Mouse (Mus musculus) ES-Bruce4 (cell line): ENCODE data around the gene Eef1akmt1. TPM values are rescaled to one million over a fixed set of nuclear protein-coding genes. Genes with fewer than 3 reads are reported as not detected.

ENCODE experiments used
- H3K27ac ChIP-seq: 2 replicates; pipeline ENCODE4 v1.5.1; 2012; ENCODE audit warnings: low read length, inconsistent platforms; ENCODE audit not compliant: insufficient read depth
- H3K27me3 ChIP-seq: 2 replicates; pipeline ENCODE4 v1.6.1; 2012; ENCODE audit warnings: mild to moderate bottlenecking, low read length, inconsistent platforms; ENCODE audit not compliant: control insufficient read depth, poor library complexity, insufficient read depth, severe bottlenecking
- H3K36me3 ChIP-seq: 2 replicates; pipeline ENCODE4 v1.6.1; 2012; ENCODE audit warnings: inconsistent platforms, mild to moderate bottlenecking, low read length, moderate library complexity; ENCODE audit not compliant: control insufficient read depth, poor library complexity, insufficient read depth, severe bottlenecking
- H3K4me1 ChIP-seq: one replicate; pipeline ENCODE4 v1.8.1; 2011; ENCODE audit warnings: low read length; ENCODE audit not compliant: control insufficient read depth, insufficient read depth
- H3K4me3 ChIP-seq: 2 replicates; pipeline ENCODE4 v1.5.1; 2011; ENCODE audit warnings: low read depth, mild to moderate bottlenecking, low read length
- H3K9ac ChIP-seq: 2 replicates; pipeline ENCODE4 v1.6.1; 2012; ENCODE audit warnings: low read depth, mild to moderate bottlenecking, inconsistent platforms; ENCODE audit not compliant: poor library complexity, severe bottlenecking
- H3K9me3 ChIP-seq: replicated peaks from 2 replicates; pipeline ENCODE4 v1.6.1; 2012; ENCODE audit warnings: mild to moderate bottlenecking, low read length, inconsistent platforms; ENCODE audit not compliant: control insufficient read depth, poor library complexity, insufficient read depth, severe bottlenecking
- CTCF ChIP-seq: IDR thresholded peaks from one replicate; pipeline ENCODE4 v1.8.1; 2011; ENCODE audit warnings: low read depth, low read length
- EP300 ChIP-seq: IDR thresholded peaks from 2 replicates; pipeline ENCODE4 v1.6.1; 2011; ENCODE audit warnings: low read depth, low read length; ENCODE audit not compliant: insufficient read depth
- POLR2A ChIP-seq: IDR thresholded peaks from one replicate; pipeline ENCODE4 v1.8.1; 2011; ENCODE audit warnings: low read length; ENCODE audit not compliant: insufficient read depth
- polyA plus RNA-seq: library from polyadenylated mRNA; stranded (reverse); fragments of >200 nt; gene quantifications from 2 replicates; pipeline ENCODE4 v1.2.4, GENCODE M21; 2011; ENCODE audit warnings: low read depth; ENCODE audit not compliant: missing spikeins, insufficient read depth, insufficient read length

Gene Eef1akmt1
- polyA plus RNA-seq, 1 experiment: 26.4 TPM

DNA sequence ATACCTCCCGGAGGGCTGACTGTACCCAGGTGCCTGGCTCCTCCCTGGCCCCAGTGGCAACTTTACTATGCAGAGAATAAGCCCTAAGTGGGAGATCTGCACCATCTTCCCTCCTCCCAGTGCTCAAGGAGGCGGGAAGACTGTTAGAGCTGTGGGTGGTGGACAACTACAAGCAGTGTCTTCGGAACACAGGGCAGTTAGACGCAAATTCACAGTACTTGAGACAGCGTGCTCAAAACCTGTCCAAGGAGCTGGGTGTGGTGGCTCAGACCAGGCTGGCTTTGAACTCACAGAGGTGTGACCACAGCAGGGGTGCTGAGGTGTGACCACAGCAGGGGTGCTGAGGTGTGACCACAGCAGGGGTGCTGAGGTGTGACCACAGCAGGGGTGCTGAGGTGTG lies 17.0 kb downstream of the Eef1akmt1 start:
- Histone ChIP-seq H3K9ac (no peak overlapping the region), H3K27me3 (no peaks in the 10 kb centered on the region), H3K36me3 (no peaks in the 10 kb centered on the region), H3K4me1 (peaks cover 3% of the 10 kb centered on the region), H3K27ac (no peak overlapping the region), H3K9me3 (no peaks in the 10 kb centered on the region), H3K4me3 (no peak overlapping the region)
- TF ChIP-seq POLR2A: no peak

DNA sequence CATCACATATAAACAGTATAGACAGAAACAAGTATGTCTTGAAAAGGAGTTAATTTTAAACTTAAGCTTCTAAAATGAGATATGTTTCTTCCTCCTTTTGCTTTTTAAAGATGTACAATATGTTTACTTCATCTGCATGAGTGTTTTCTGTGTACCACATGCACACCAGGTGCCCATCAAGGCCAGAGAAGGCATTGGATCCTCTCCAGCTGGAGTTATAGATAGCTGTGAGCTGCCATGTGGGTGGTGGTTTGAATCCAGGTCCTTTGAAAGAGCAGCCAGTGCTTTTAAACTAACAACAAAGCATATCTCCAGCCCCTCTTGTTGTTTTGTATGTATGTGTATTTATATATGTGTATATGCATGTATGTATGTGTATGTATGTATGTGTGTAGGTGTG lies 18.5 kb downstream of the Eef1akmt1 start:
- Histone ChIP-seq H3K4me1 (peaks cover 3% of the 10 kb centered on the region), H3K27me3 (no peaks in the 10 kb centered on the region), H3K9me3 (no peaks in the 10 kb centered on the region), H3K36me3 (no peaks in the 10 kb centered on the region), H3K9ac (no peak overlapping the region), H3K27ac (no peak overlapping the region), H3K4me3 (no peak overlapping the region)
- TF ChIP-seq CTCF (no peak), POLR2A (no peak), EP300 (no peak)

DNA sequence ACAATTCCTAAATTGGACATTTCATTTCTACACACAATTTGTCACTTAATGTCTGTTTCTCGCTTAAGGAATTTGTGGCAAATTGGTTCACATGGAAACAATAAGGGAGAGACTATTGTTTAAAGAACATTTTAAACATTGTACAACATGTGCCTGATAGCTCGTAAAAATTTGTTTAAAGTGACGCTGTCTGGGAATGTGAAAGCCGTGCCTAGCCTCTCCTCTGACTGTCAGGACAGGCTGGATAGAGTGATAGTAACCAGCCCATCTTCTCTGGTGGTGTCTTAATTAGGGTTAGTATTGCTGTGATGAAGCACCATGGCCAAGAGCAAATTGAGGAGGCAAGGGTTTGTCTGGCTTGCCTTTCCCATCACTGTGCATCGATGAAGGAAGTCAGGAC lies 24.4 kb downstream of the Eef1akmt1 start:
- TF ChIP-seq EP300 (no peak), CTCF (no peak), POLR2A (no peak)
- Histone ChIP-seq H3K4me1 (peaks cover 4% of the 10 kb centered on the region), H3K9ac (no peak overlapping the region), H3K27ac (no peak overlapping the region), H3K9me3 (no peaks in the 10 kb centered on the region), H3K4me3 (no peak overlapping the region), H3K36me3 (no peaks in the 10 kb centered on the region), H3K27me3 (no peaks in the 10 kb centered on the region)

DNA sequence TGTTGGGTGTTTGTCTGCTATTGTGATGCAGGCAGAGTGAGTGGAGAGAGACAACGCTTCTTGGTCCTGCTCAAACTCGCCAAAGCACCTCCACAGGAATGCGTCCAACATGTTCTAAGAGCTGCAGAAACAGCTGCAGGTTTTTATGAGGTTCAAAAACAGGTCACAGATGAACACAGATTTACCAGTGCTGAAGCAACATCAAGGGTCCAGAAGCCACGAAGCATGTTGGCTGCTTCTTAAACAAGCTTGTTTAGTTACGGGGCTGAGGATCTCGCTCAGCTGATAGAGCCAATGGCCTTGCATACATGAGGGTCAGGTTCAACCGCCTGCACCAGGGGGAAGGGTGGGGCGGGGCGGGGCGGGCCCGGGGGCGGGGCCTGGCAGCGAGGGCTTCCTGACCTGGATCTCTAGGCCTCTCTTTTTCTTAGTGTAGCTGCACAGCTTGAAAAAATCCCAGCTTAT lies 24.8 kb downstream of the Eef1akmt1 start:
- H3K4me1 ChIP-seq: peaks cover 4% of the 10 kb centered on the region
- no peaks in the 10 kb centered on the region for H3K27me3 ChIP-seq
- no peak overlapping the region for H3K4me3 ChIP-seq
- no peak for TF ChIP-seq POLR2A
- TF ChIP-seq EP300: no peak
- TF ChIP-seq CTCF: no peak
- no peak overlapping the region for H3K27ac ChIP-seq
- H3K9me3 ChIP-seq: no peaks in the 10 kb centered on the region
- no peak overlapping the region for H3K9ac ChIP-seq
- H3K36me3 ChIP-seq: no peaks in the 10 kb centered on the region

DNA sequence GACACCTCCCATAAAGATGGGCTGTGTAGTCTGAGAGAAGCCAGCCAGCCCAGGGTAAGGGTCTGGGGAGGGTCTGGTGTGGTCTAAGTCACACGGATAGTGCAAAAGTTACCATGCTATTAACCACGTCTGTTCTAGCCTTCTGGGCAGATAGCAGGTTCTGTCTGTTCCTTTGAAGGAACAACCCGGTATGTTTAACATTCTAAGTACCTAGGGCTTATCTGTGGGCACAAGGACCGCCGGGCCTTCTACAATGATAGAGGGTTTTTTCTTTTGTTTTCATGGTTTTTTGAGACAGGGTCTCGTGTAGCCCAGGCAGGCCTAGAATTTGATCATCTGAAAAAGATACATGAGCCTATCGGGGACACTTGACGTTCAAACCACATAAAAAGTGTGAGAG lies 25.3 kb downstream of the Eef1akmt1 start:
- Histone ChIP-seq H3K36me3 (no peaks in the 10 kb centered on the region), H3K4me1 (peaks cover 4% of the 10 kb centered on the region), H3K9me3 (no peaks in the 10 kb centered on the region), H3K4me3 (no peak overlapping the region), H3K27ac (no peak overlapping the region), H3K27me3 (no peaks in the 10 kb centered on the region), H3K9ac (no peak overlapping the region)
- TF ChIP-seq POLR2A: no peak
- no peak for TF ChIP-seq CTCF
- no peak for TF ChIP-seq EP300

DNA sequence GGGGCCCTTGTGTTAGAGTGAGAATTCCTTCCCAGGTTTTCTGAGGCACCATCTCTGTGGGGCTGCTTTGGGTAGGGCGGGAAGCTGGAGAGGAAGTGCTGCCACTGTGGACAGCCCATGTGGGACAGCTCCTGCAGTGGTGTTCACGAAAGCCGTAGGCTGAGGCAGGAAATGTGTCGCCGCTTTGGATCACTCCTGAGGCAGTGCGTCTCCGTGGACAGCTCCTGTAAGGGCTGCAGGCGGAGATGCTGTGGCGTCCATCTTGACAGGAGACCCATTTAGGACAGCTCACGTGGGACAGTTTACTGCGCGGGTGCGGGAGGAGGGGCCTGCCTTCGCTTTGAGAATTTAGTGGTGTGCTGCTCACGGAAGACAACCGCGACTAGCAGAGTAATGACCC lies 25.9 kb downstream of the Eef1akmt1 start:
- H3K9me3 ChIP-seq: no peaks in the 10 kb centered on the region
- H3K27ac ChIP-seq: no peak overlapping the region
- no peak overlapping the region for H3K4me3 ChIP-seq
- peaks cover 4% of the 10 kb centered on the region for H3K4me1 ChIP-seq
- H3K36me3 ChIP-seq: no peaks in the 10 kb centered on the region
- no peaks in the 10 kb centered on the region for H3K27me3 ChIP-seq
- no peak overlapping the region for H3K9ac ChIP-seq
- TF ChIP-seq EP300 (0 out of 2 replicates have a peak, but pooled peaks have one; percentile 9), POLR2A (no peak)
